Mouse (Mus musculus): ENCODE measurements around the gene Clmn. TPM values are rescaled to one million over a fixed set of nuclear protein-coding genes. Genes with fewer than 3 reads are reported as not detected.

Gene Clmn
- polyA plus RNA-seq, 1 experiment from 2014 or later, result 2.8 TPM

DNA sequence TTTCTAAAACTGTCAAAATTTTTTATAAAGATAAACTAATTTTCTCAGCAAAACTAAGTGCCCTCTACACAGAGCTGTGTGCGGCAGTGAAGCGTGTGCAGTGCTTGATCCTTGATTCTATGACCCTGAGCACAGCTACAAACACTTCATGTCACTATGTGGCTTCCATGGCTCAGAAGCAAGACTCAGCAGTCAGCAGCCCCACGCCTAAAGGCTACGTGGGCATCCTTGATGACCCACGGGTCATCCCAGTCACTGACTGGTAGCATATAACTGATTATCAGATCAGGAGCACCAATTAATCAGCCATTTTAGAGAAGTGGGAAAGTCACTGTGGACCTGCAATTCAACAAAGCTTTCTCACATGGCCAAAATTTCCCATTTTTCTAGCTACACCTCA, 117.6 kb downstream of the Clmn start:
- no peaks in the 10 kb centered on the region; the same call in 1 of the 2 replicates for H3K27me3 ChIP-seq (ENCODE audit: control insufficient read depth, insufficient read depth, low read length)
- no peaks in the 10 kb centered on the region for H3K9me3 ChIP-seq (ENCODE audit: control insufficient read depth, low read length)
- ATAC-seq (replicated peaks; ENCODE audit: low FRiP score) (no peak), DNase-seq (ENCODE audit: low spot score) (no peak)
- H3K27ac ChIP-seq (ENCODE audit: low read depth, low read length), result no peak overlapping the region
- no peaks in the 10 kb centered on the region for H3K36me3 ChIP-seq (ENCODE audit: control insufficient read depth, insufficient read depth, low read length)
- no peak overlapping the region for H3K9ac ChIP-seq (ENCODE audit: low read length)
- WGBS, result 93% methylated on average over 5 of the region's 5 CpGs
- no peak overlapping the region for H3K4me3 ChIP-seq (ENCODE audit: low read depth, low read length)
- H3K4me2 ChIP-seq (ENCODE audit: low read depth, low read length, severe bottlenecking), result no peak overlapping the region
- peaks cover 7% of the 10 kb centered on the region for H3K4me1 ChIP-seq (replicated peaks; ENCODE audit: control insufficient read depth, insufficient read depth, low read length)

DNA sequence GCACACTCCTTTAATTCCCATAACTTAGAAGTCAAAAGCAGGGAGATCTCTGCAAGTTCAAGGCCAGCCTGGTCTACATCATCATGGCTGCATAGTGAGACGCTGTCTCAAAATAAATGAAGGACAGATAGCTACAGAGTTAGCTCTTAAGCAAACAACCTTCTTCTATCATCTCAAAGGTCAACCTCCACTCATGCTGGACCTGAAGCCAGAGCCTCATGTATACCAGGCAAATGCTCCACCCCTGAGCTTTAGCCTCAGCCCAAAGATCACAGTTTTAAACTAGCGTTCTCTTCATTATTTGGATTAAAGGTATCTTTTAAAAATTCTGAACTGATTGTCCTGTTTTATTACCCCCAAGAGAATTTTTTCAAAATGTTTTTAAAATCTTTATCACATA, 118.3 kb downstream of the Clmn start:
- peaks cover 8% of the 10 kb centered on the region for H3K4me1 ChIP-seq (replicated peaks; ENCODE audit: control insufficient read depth, insufficient read depth, low read length)
- DNase-seq (ENCODE audit: low spot score) (no peak), ATAC-seq (replicated peaks; ENCODE audit: low FRiP score) (no peak)
- H3K4me3 ChIP-seq (ENCODE audit: low read depth, low read length), result no peak overlapping the region
- H3K27ac ChIP-seq (ENCODE audit: low read depth, low read length), result no peak overlapping the region
- no peaks in the 10 kb centered on the region for H3K36me3 ChIP-seq (ENCODE audit: control insufficient read depth, insufficient read depth, low read length)
- no peaks in the 10 kb centered on the region; the same call in 1 of the 2 replicates for H3K27me3 ChIP-seq (ENCODE audit: control insufficient read depth, insufficient read depth, low read length)
- H3K4me2 ChIP-seq (ENCODE audit: low read depth, low read length, severe bottlenecking), result no peak overlapping the region
- no peaks in the 10 kb centered on the region for H3K9me3 ChIP-seq (ENCODE audit: control insufficient read depth, low read length)
- H3K9ac ChIP-seq (ENCODE audit: low read length), result no peak overlapping the region
- WGBS, result 92% methylated on average over 2 of the region's 2 CpGs

DNA sequence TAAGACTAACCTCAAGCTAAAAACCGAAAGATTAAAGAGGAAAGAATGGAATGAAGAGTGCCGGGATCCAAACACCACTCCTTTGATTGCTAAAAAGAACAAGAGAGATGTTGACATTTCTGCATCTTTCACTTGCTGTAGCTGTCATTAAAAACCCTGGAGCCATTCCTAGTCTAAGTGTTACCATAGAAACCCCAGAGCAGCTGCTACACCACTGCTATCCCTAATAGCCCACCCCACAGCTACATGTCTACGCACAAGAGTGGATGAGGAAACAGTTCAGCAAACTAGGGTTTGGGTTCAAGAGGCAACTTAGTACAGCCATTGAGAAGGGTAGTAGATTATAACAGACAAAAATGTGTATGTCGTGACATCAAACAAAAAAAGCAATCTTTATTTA, 121.2 kb downstream of the Clmn start:
- WGBS, result 69% methylated on average over 4 of the region's 4 CpGs
- no peak overlapping the region for H3K4me3 ChIP-seq (ENCODE audit: low read depth, low read length)
- peaks cover 5% of the 10 kb centered on the region; the same call in 1 of the 2 replicates for H3K4me1 ChIP-seq (replicated peaks; ENCODE audit: control insufficient read depth, insufficient read depth, low read length)
- H3K27ac ChIP-seq (ENCODE audit: low read depth, low read length), result no peak overlapping the region
- no peaks in the 10 kb centered on the region for H3K9me3 ChIP-seq (ENCODE audit: control insufficient read depth, low read length)
- H3K4me2 ChIP-seq (ENCODE audit: low read depth, low read length, severe bottlenecking), result no peak overlapping the region
- no peak overlapping the region for H3K9ac ChIP-seq (ENCODE audit: low read length)
- H3K27me3 ChIP-seq (ENCODE audit: control insufficient read depth, insufficient read depth, low read length), result no peaks in the 10 kb centered on the region
- H3K36me3 ChIP-seq (ENCODE audit: control insufficient read depth, insufficient read depth, low read length), result no peaks in the 10 kb centered on the region
- ATAC-seq (replicated peaks; ENCODE audit: low FRiP score) (peak; percentile 68; the same call in 1 of the 2 replicates), DNase-seq (ENCODE audit: low spot score) (no peak)

DNA sequence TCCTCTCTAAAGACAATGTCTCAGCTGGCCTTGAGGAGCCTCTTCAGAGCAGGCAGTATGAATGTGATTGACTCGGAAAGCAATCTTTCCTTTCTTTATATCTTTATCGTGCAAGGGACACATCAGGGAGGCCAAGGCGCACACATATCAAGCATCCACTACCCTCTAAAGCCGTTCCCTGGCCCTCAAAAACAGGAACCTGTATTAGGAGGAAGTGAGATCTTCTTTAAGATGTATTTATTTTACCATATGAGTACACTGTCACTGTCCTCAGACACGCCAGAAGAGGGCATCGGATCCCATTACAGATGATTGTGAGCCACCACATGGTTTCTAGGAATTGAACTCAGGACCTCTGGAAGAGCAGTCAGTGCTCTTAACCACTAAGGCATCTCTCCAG, 122.6 kb downstream of the Clmn start:
- no peaks in the 10 kb centered on the region for H3K27me3 ChIP-seq (ENCODE audit: control insufficient read depth, insufficient read depth, low read length)
- no peak for ATAC-seq (replicated peaks; ENCODE audit: low FRiP score)

DNA sequence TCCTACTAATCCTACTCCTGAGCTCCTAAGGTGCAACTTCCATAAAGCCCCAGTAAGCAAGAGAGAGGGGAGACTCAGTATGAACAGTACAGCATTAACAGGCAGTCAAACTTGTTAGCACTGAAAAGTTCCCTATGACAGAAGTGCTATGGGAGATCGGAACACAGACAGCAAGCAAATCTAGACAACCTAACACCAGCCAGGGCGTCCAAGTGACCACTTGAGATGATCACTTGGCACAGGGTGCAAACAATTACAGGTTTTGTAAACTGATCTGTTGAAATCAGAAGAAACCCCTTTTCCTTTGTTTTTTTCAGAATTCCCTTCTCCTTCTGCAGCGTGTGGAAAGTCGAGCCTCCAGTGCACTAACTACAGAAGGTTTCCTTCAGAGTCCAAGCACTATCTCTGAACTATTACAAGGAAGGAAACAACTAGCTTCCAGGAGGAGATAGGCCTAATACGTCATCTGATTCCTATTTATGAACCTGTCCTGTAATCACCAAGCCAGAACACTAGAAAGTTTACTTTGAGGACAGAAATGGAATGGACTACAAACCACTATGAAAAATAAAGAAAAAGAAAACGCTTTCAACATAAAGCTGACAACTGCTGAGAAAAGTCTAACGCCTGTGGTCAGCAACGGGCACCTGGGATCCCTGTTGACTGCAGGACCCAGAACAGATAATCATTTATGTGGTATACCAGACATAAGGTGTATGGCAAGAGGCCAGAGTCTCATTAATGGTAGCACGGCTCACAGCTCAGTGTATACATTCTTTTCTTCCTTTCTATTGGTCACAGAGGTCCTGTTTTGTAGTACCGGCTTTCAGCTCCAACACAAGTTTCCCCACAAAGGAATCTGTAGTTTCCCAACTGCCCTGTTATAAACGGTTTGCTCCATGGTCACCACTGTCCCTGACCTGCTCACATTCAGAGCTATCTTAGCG, 123.8 kb downstream of the Clmn start:
- Histone ChIP-seq H3K4me3 (ENCODE audit: low read depth, low read length) (no peak overlapping the region), H3K9ac (ENCODE audit: low read length) (no peak overlapping the region), H3K36me3 (ENCODE audit: control insufficient read depth, insufficient read depth, low read length) (no peaks in the 10 kb centered on the region), H3K9me3 (ENCODE audit: control insufficient read depth, low read length) (no peaks in the 10 kb centered on the region), H3K4me2 (ENCODE audit: low read depth, low read length, severe bottlenecking) (no peak overlapping the region), H3K27me3 (ENCODE audit: control insufficient read depth, insufficient read depth, low read length) (no peaks in the 10 kb centered on the region), H3K4me1 (replicated peaks; ENCODE audit: control insufficient read depth, insufficient read depth, low read length) (peaks cover 8% of the 10 kb centered on the region; the same call in 1 of the 2 replicates), H3K27ac (ENCODE audit: low read depth, low read length) (no peak overlapping the region)
- 69% methylated on average over 12 of the region's 12 CpGs for WGBS
- DNase-seq (ENCODE audit: low spot score) (no peak), ATAC-seq (replicated peaks; ENCODE audit: low FRiP score) (no peak)

More for the DNA sequence above, 122.6 kb downstream of the Clmn start:
- no peaks in the 10 kb centered on the region for H3K9me3 ChIP-seq (ENCODE audit: control insufficient read depth, low read length)
- H3K4me2 ChIP-seq (ENCODE audit: low read depth, low read length, severe bottlenecking), result no peak overlapping the region
- WGBS, result 82% methylated on average over 6 of the region's 6 CpGs
- H3K4me1 ChIP-seq (replicated peaks; ENCODE audit: control insufficient read depth, insufficient read depth, low read length), result peaks cover 7% of the 10 kb centered on the region; the same call in 1 of the 2 replicates
- no peaks in the 10 kb centered on the region for H3K36me3 ChIP-seq (ENCODE audit: control insufficient read depth, insufficient read depth, low read length)
- no peak overlapping the region for H3K27ac ChIP-seq (ENCODE audit: low read depth, low read length)
- no peak overlapping the region for H3K9ac ChIP-seq (ENCODE audit: low read length)
- no peak overlapping the region for H3K4me3 ChIP-seq (ENCODE audit: low read depth, low read length)
- DNase-seq (ENCODE audit: low spot score), result no peak

DNA sequence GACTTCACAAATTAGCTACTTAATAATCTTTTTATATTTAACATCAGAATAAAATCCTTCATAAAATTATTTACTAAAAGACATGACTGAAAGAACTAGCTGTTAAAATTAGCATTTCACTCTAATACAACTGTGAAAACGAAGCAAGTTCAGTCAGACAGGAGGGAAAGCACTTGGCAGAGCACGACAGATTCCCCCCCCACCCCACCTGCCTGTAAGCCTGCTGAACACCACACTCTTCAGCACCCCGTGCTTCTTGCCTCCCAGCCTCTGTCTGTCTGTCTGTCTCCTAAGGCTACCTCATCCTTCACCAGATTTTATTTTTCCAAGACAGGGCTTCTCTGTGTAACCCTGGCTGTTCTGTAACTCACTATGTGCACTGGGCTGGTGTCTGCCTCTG, 125.9 kb downstream of the Clmn start:
- Histone ChIP-seq H3K27me3 (ENCODE audit: control insufficient read depth, insufficient read depth, low read length) (no peaks in the 10 kb centered on the region), H3K36me3 (ENCODE audit: control insufficient read depth, insufficient read depth, low read length) (no peaks in the 10 kb centered on the region), H3K9ac (ENCODE audit: low read length) (no peak overlapping the region), H3K4me3 (ENCODE audit: low read depth, low read length) (no peak overlapping the region), H3K27ac (ENCODE audit: low read depth, low read length) (no peak overlapping the region), H3K9me3 (ENCODE audit: control insufficient read depth, low read length) (no peaks in the 10 kb centered on the region), H3K4me2 (ENCODE audit: low read depth, low read length, severe bottlenecking) (no peak overlapping the region), H3K4me1 (replicated peaks; ENCODE audit: control insufficient read depth, insufficient read depth, low read length) (peaks cover 11% of the 10 kb centered on the region; the same call in 1 of the 2 replicates)
- 63% methylated on average over 3 of the region's 3 CpGs for WGBS
- no peak for DNase-seq (ENCODE audit: low spot score)
- 0 out of 2 replicates have a peak, but pooled peaks have one; percentile 23 for ATAC-seq (replicated peaks; ENCODE audit: low FRiP score)

DNA sequence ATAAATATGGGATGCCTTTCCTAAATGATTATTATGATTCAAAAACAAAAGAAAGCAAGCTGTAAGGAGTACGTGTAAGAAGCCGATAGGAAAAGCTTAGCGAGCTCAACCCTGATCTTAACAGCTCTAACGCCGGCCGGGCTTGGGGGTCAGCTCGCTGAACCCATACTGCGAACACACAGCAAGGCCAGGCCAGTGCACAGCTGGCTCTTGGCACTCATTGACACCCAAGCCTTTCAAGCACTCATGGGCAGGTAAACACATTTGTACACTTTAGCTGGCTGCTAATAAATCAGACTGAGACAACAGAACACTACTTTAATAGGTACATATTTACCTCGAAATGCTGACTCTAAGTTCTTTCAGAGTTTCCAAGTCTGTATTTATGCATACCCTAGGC, 126.4 kb downstream of the Clmn start:
- no peak for ATAC-seq (replicated peaks; ENCODE audit: low FRiP score)
- WGBS, result 68% methylated on average over 9 of the region's 9 CpGs
- peaks cover 11% of the 10 kb centered on the region; the same call in 1 of the 2 replicates for H3K4me1 ChIP-seq (replicated peaks; ENCODE audit: control insufficient read depth, insufficient read depth, low read length)

DNA sequence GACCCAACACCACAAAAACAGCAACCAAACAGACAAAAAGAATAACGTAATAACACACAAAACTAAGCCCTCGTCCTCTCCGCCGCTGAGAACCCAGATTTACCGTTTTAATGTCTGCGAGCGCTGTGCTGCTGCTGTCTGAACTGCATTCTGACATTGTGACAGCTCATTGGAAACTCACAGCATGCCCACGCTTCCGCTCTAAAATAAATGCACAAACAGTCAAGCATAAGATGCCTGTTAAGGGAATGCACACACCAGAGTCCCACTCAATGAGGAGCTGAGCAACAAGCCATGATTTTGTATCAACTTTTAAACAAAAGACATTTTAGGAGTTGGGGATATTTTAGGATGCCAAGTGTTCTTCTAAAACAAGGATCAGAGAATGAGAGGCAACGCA, 127.2 kb downstream of the Clmn start:
- WGBS, result 84% methylated on average over 10 of the region's 10 CpGs
- Histone ChIP-seq H3K27me3 (ENCODE audit: control insufficient read depth, insufficient read depth, low read length) (no peaks in the 10 kb centered on the region), H3K9ac (ENCODE audit: low read length) (no peak overlapping the region), H3K36me3 (ENCODE audit: control insufficient read depth, insufficient read depth, low read length) (no peaks in the 10 kb centered on the region), H3K4me2 (ENCODE audit: low read depth, low read length, severe bottlenecking) (no peak overlapping the region), H3K27ac (ENCODE audit: low read depth, low read length) (no peak overlapping the region), H3K4me3 (ENCODE audit: low read depth, low read length) (no peak overlapping the region), H3K9me3 (ENCODE audit: control insufficient read depth, low read length) (no peaks in the 10 kb centered on the region), H3K4me1 (replicated peaks; ENCODE audit: control insufficient read depth, insufficient read depth, low read length) (peaks cover 15% of the 10 kb centered on the region; the same call in 1 of the 2 replicates)
- DNase-seq (ENCODE audit: low spot score) (no peak), ATAC-seq (replicated peaks; ENCODE audit: low FRiP score) (no peak)

More for the DNA sequence above, 126.4 kb downstream of the Clmn start:
- no peak overlapping the region for H3K4me2 ChIP-seq (ENCODE audit: low read depth, low read length, severe bottlenecking)
- H3K9me3 ChIP-seq (ENCODE audit: control insufficient read depth, low read length), result no peaks in the 10 kb centered on the region
- H3K9ac ChIP-seq (ENCODE audit: low read length), result no peak overlapping the region
- H3K4me3 ChIP-seq (ENCODE audit: low read depth, low read length), result no peak overlapping the region
- H3K36me3 ChIP-seq (ENCODE audit: control insufficient read depth, insufficient read depth, low read length), result no peaks in the 10 kb centered on the region
- H3K27me3 ChIP-seq (ENCODE audit: control insufficient read depth, insufficient read depth, low read length), result no peaks in the 10 kb centered on the region
- no peak overlapping the region for H3K27ac ChIP-seq (ENCODE audit: low read depth, low read length)
- DNase-seq (ENCODE audit: low spot score), result no peak
